12 mouse cellular contexts compared by ENCODE assay signal in the genomic region with DNA sequence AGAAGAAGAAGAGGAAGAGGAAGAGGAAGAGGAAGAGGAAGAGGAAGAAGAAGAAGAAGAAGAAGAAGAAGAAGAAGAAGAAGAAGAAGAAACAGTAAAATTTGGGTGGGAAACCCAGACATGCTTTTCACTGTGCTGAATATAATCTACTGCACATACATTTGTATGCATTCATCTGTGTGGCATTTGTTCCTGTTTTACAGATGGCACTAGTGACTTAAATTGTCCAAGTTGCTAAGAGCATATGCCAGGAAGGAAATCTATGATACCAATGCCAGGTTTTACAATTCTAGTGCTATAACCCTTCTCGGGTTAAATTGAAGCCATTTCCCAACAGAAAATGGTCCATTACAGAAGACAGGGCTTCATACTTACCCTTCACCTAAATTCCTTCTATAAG.
"Had no signal": no experiment of that assay in that cellular context is flagged by ENCODE, and none has a peak within 500 bp of the region (broad histone marks: within the 10 kb centered on the region; RNA-seq: fewer than 3 reads in every experiment).

No protein-coding gene starts in this region.

- ATAC-seq: midbrain, embryonic 16.5 days had no signal

- DNase-seq: lung, adult 18-20 months; lung, embryonic 14.5 days; lung, postnatal 10 days; lung, postnatal 4 days; midbrain, embryonic 14.5 days; right cerebral cortex, postnatal 14 days; right cerebral cortex, postnatal 4 days; spleen, adult 18-20 months; thymus, adult 2 months; thymus, postnatal 25 days; thymus, postnatal 4 days had no signal
